Mouse (Mus musculus): Measurements from ENCODE around the gene Prtn3. TPM values are rescaled to one million over a fixed set of nuclear protein-coding genes. Genes with fewer than 3 reads are reported as not detected.
A peak's percentile ranks its signal among the peaks of the same experiment; 100 is the strongest.
"Not testable (repeated sequence)": the region's sequence is repeated elsewhere in the genome, so short reads cannot be mapped to it uniquely, and the experiment has no call there.

The Prtn3 gene
- polyA plus RNA-seq, 1 experiment from 2014 or later: 19.6 TPM

DNA sequence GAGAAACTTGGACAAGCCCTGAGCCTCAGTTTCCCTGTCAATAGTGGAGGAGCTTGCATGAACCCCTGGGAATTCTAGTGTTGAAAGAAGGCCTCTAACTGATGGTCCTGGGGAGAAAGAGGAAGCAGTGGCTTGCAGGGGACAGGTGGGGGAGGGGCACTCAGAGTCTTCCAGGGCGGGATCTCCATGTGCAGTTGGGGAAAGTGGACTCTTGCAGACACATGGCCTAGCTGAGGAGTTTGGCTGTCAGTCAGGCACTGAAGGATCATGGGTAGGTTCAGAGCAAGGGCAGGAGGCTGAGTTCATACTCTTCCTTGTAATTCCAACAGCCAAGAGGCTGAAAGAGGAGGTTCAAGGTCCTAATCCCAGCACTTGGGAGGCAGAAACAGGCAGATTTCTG is 2.9 kb downstream of the Prtn3 start:
- 64% methylated on average over 1 of the region's 1 CpGs for whole genome bisulfite sequencing

DNA sequence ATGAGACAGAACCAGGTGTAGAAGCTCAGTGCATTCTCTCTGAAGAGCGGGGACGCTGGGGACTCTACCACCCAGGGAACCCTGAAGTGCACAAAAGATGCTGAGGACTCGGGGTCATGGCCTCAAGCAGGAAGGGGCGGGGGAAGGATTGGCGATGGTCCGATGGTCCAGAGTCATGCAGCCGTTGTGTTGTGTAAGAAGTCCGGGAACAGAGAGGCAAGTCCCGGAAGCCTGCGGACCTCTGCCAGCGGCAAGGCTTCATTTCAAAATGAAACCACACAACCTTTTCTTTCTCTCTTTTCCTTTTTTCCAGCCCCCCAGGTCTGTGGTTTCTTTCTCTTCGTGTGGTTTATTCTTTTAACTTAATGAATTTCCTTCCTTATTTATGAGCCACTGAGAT is 3.5 kb downstream of the Prtn3 start:
- Histone ChIP-seq H3K4me3 (ENCODE audit: low read depth, low read length) (no peak overlapping the region), H3K4me1 (ENCODE audit: control insufficient read depth, insufficient read depth, low read length) (peaks cover 14% of the 10 kb centered on the region), H3K4me2 (ENCODE audit: low read depth, severe bottlenecking) (no peak overlapping the region), H3K9ac (ENCODE audit: low read length) (no peak overlapping the region), H3K9me3 (ENCODE audit: control insufficient read depth, low read length) (no peaks in the 10 kb centered on the region), H3K27ac (replicated peaks; ENCODE audit: low read depth, low read length) (no peak overlapping the region), H3K27me3 (ENCODE audit: control insufficient read depth, insufficient read depth, low read length) (0 out of 2 replicates have a peak, but pooled peaks cover 2% of the 10 kb centered on the region), H3K36me3 (ENCODE audit: control insufficient read depth, insufficient read depth, low read length) (no peaks in the 10 kb centered on the region)
- 61% methylated on average over 12 of the region's 12 CpGs for WGBS
- DNase-seq (ENCODE audit: low spot score) (no peak), ATAC-seq (ENCODE audit: insufficient number of reproducible peaks, low FRiP score, low TSS enrichment, low read depth) (no peak)

More for the DNA sequence above, 2.9 kb downstream of the Prtn3 start:
- ATAC-seq (ENCODE audit: insufficient number of reproducible peaks, low FRiP score, low TSS enrichment, low read depth) (no peak), DNase-seq (ENCODE audit: low spot score) (no peak)
- peaks cover 16% of the 10 kb centered on the region for H3K4me1 ChIP-seq (ENCODE audit: control insufficient read depth, insufficient read depth, low read length)
- no peak overlapping the region for H3K4me3 ChIP-seq (ENCODE audit: low read depth, low read length)
- no peak overlapping the region for H3K4me2 ChIP-seq (ENCODE audit: low read depth, severe bottlenecking)
- no peak overlapping the region for H3K27ac ChIP-seq (replicated peaks; ENCODE audit: low read depth, low read length)
- H3K9me3 ChIP-seq (ENCODE audit: control insufficient read depth, low read length): no peaks in the 10 kb centered on the region
- no peak overlapping the region for H3K9ac ChIP-seq (ENCODE audit: low read length)
- H3K27me3 ChIP-seq (ENCODE audit: control insufficient read depth, insufficient read depth, low read length): 0 out of 2 replicates have a peak, but pooled peaks cover 2% of the 10 kb centered on the region
- no peaks in the 10 kb centered on the region for H3K36me3 ChIP-seq (ENCODE audit: control insufficient read depth, insufficient read depth, low read length)

DNA sequence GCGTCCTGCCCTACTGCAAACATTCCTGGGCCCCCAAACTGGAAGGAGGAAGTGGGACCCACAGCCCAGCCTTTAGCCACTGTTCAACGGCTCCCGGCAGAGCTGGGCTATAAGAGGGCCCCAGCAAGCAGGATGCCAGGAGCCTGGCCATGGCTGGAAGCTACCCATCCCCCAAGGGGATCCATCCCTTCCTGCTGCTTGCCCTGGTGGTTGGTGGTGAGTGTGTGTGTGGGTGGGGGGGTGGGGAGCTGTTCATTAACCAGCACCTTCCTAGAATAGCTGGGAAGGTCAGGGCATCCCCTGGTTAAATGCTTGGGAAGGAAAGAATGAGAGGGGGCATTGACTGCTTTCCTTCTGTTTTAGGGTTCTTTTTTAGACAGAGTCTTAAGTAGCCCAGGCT is 5.3 kb downstream of the Prtn3 start:
- WGBS: 52% methylated on average over 3 of the region's 3 CpGs
- DNase-seq (ENCODE audit: low spot score) (no peak), ATAC-seq (ENCODE audit: insufficient number of reproducible peaks, low FRiP score, low TSS enrichment, low read depth) (no peak)
- no peak overlapping the region for H3K9ac ChIP-seq (ENCODE audit: low read length)
- no peaks in the 10 kb centered on the region for H3K36me3 ChIP-seq (ENCODE audit: control insufficient read depth, insufficient read depth, low read length)
- 0 out of 2 replicates have a peak, but pooled peaks cover 2% of the 10 kb centered on the region for H3K27me3 ChIP-seq (ENCODE audit: control insufficient read depth, insufficient read depth, low read length)
- no peak overlapping the region for H3K4me2 ChIP-seq (ENCODE audit: low read depth, severe bottlenecking)
- H3K4me3 ChIP-seq (ENCODE audit: low read depth, low read length): no peak overlapping the region
- H3K27ac ChIP-seq (replicated peaks; ENCODE audit: low read depth, low read length): no peak overlapping the region
- H3K9me3 ChIP-seq (ENCODE audit: control insufficient read depth, low read length): no peaks in the 10 kb centered on the region
- peaks cover 17% of the 10 kb centered on the region for H3K4me1 ChIP-seq (ENCODE audit: control insufficient read depth, insufficient read depth, low read length)

DNA sequence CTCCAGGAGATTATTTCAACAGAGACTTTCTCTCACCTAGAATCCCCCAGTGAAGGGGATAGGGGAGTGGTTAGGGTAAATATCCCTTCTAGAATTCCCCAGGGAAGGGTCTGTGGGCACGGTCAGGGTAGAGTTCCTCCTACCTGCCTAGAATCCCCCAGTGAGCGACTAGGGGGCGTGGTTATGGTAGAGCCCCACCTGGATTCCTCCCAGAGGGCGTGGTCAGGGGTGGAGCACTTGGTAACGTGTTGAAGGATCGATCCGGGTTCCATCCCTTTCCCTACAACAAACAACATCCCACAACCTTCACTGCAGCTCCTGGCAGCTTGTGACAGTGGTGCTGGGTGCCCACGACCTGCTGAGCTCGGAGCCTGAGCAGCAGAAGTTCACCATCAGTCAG is 6.4 kb downstream of the Prtn3 start:
- no peak overlapping the region for H3K4me2 ChIP-seq (ENCODE audit: low read depth, severe bottlenecking)

DNA sequence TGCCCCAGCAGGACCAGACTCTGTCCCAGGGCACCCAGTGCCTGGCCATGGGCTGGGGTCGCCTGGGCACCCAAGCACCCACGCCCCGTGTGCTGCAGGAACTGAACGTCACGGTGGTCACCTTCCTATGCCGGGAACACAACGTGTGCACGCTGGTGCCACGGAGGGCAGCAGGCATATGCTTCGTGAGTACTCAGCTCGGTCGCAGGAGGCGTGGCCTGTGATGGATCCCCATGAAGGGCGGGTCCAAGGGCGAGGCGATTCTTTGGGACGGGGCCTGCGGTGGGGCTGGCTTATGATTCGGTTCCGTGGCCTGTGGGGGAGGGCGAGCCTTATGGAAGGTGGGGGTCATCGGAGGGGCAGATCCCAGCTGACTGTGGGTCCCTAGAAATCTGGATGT is 7.7 kb downstream of the Prtn3 start:
- Histone ChIP-seq H3K36me3 (ENCODE audit: control insufficient read depth, insufficient read depth, low read length) (no peaks in the 10 kb centered on the region), H3K9me3 (ENCODE audit: control insufficient read depth, low read length) (no peaks in the 10 kb centered on the region), H3K27me3 (ENCODE audit: control insufficient read depth, insufficient read depth, low read length) (0 out of 2 replicates have a peak, but pooled peaks cover 2% of the 10 kb centered on the region), H3K4me1 (ENCODE audit: control insufficient read depth, insufficient read depth, low read length) (peaks cover 11% of the 10 kb centered on the region), H3K4me3 (ENCODE audit: low read depth, low read length) (no peak overlapping the region; the same call in 1 of the 2 replicates), H3K4me2 (ENCODE audit: low read depth, severe bottlenecking) (peak overlapping the region; percentile 30; the same call in 1 of the 2 replicates), H3K9ac (ENCODE audit: low read length) (no peak overlapping the region; the same call in 1 of the 2 replicates), H3K27ac (replicated peaks; ENCODE audit: low read depth, low read length) (no peak overlapping the region)
- ATAC-seq (ENCODE audit: insufficient number of reproducible peaks, low FRiP score, low TSS enrichment, low read depth) (no peak), DNase-seq (ENCODE audit: low spot score) (peak; percentile 49)
- 4% methylated on average over 22 of the region's 22 CpGs for WGBS

More for the DNA sequence above, 6.4 kb downstream of the Prtn3 start:
- no peak for ATAC-seq (ENCODE audit: insufficient number of reproducible peaks, low FRiP score, low TSS enrichment, low read depth)
- Histone ChIP-seq H3K27me3 (ENCODE audit: control insufficient read depth, insufficient read depth, low read length) (0 out of 2 replicates have a peak, but pooled peaks cover 2% of the 10 kb centered on the region), H3K4me1 (ENCODE audit: control insufficient read depth, insufficient read depth, low read length) (peaks cover 11% of the 10 kb centered on the region), H3K9me3 (ENCODE audit: control insufficient read depth, low read length) (no peaks in the 10 kb centered on the region), H3K36me3 (ENCODE audit: control insufficient read depth, insufficient read depth, low read length) (no peaks in the 10 kb centered on the region), H3K4me3 (ENCODE audit: low read depth, low read length) (no peak overlapping the region), H3K9ac (ENCODE audit: low read length) (no peak overlapping the region), H3K27ac (replicated peaks; ENCODE audit: low read depth, low read length) (no peak overlapping the region)
- 11% methylated on average over 9 of the region's 9 CpGs for WGBS
- no peak for DNase-seq (ENCODE audit: low spot score)

DNA sequence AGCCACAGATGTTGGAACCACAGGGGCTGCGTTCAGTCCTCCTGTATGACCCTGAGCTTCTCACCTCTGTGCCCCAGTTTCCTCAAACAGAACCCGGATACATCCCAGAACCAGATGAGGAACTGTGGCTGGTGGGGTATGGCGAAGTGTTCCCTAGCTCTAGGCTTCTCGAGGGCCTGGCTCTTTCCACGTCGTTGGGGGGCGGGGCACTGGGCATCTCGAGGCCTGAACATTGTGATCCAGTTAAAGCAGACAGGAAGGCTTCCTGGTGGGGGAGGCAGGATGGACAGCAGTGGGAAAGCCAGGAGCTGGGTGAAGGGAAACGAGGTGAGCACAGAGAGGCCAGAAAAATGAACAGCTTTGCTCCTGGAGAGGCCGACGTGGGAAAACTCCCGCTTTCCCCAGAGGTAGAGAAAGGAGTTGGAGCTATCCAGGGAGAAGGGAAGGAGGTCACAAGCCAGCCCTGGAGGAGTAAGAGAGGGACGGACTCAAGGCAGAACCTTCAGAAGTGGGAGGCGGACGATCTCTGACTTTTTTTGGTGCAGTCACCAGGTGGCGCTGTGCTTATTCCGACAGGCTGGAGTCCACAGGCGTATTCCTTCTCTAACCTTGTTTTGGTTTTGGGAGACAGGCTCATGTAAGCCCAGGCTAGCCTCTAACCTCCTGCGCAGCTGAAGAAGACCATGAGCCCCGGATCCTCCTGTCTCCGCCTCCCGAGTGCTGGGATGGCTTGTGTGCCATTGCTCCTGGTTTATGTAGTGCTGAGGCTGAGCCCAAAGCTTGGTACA is 9.2 kb downstream of the Prtn3 start:
- Histone ChIP-seq H3K36me3 (ENCODE audit: control insufficient read depth, insufficient read depth, low read length) (no peaks in the 10 kb centered on the region), H3K9me3 (ENCODE audit: control insufficient read depth, low read length) (no peaks in the 10 kb centered on the region), H3K27ac (replicated peaks; ENCODE audit: low read depth, low read length) (no peak overlapping the region), H3K4me3 (ENCODE audit: low read depth, low read length) (no peak overlapping the region), H3K9ac (ENCODE audit: low read length) (peak overlapping the region; percentile 13; the same call in 1 of the 2 replicates), H3K4me2 (ENCODE audit: low read depth, severe bottlenecking) (peak overlapping the region; percentile 15; the same call in 1 of the 2 replicates), H3K27me3 (ENCODE audit: control insufficient read depth, insufficient read depth, low read length) (0 out of 2 replicates have a peak, but pooled peaks cover 2% of the 10 kb centered on the region), H3K4me1 (ENCODE audit: control insufficient read depth, insufficient read depth, low read length) (peaks cover 11% of the 10 kb centered on the region)
- DNase-seq (ENCODE audit: low spot score) (peak; percentile 90), ATAC-seq (ENCODE audit: insufficient number of reproducible peaks, low FRiP score, low TSS enrichment, low read depth) (no peak; the same call in 1 of the 2 replicates)
- 16% methylated on average over 22 of the region's 22 CpGs for whole genome bisulfite sequencing

DNA sequence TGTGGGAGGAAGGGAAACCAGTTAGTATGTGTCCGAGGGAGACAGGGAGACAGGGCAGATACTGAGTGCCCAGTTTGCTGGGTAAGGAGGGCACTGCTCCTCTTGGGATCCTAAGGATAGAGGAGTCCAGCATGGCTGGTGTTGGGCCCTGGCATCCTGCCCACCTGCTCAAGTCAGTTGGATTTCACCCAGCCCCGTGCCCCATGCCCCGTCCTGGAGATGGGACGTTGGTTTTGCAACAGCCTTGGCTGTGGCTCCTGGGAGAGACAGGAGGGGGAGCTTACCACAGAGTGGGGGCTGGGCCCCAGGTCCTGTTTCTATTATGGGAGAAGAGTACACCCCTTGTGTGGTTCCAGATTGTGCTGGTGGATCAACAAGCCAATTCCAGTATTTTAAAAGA is 10.2 kb downstream of the Prtn3 start:
- Histone ChIP-seq H3K4me3 (ENCODE audit: low read depth, low read length) (no peak overlapping the region), H3K27me3 (ENCODE audit: control insufficient read depth, insufficient read depth, low read length) (0 out of 2 replicates have a peak, but pooled peaks cover 2% of the 10 kb centered on the region), H3K9ac (ENCODE audit: low read length) (no peak overlapping the region), H3K4me1 (ENCODE audit: control insufficient read depth, insufficient read depth, low read length) (peaks cover 11% of the 10 kb centered on the region), H3K27ac (replicated peaks; ENCODE audit: low read depth, low read length) (no peak overlapping the region), H3K36me3 (ENCODE audit: control insufficient read depth, insufficient read depth, low read length) (no peaks in the 10 kb centered on the region), H3K9me3 (ENCODE audit: control insufficient read depth, low read length) (no peaks in the 10 kb centered on the region), H3K4me2 (ENCODE audit: low read depth, severe bottlenecking) (no peak overlapping the region)
- 72% methylated on average over 4 of the region's 4 CpGs for WGBS
- ATAC-seq (ENCODE audit: insufficient number of reproducible peaks, low FRiP score, low TSS enrichment, low read depth) (no peak), DNase-seq (ENCODE audit: low spot score) (no peak)

DNA sequence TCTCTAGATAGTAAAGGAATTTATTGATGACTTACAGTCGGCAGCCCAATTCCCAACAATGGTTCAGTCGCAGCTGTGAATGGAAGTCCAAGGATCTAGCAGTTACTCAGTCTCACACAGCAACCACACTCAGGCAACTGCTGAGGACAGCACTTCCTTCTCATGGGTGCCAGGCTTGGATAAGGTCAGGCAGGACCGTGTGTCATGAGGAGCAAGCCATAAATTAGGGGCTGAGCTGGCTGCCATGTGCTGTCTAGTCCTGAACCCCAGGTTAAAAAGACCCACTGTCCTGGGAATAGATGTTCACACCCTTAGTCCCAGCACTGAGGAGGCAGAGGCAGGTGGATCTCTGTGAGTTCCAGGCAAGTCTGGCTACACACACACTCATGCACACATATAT is 10.7 kb downstream of the Prtn3 start:
- H3K36me3 ChIP-seq (ENCODE audit: control insufficient read depth, insufficient read depth, low read length); H3K27ac ChIP-seq (replicated peaks; ENCODE audit: low read depth, low read length); ATAC-seq (ENCODE audit: insufficient number of reproducible peaks, low FRiP score, low TSS enrichment, low read depth); H3K4me3 ChIP-seq (ENCODE audit: low read depth, low read length); DNase-seq (ENCODE audit: low spot score); H3K9me3 ChIP-seq (ENCODE audit: control insufficient read depth, low read length); H3K4me2 ChIP-seq (ENCODE audit: low read depth, severe bottlenecking); H3K9ac ChIP-seq (ENCODE audit: low read length); H3K27me3 ChIP-seq (ENCODE audit: control insufficient read depth, insufficient read depth, low read length): not testable (repeated sequence)
- peaks cover 11% of the 10 kb centered on the region for H3K4me1 ChIP-seq (ENCODE audit: control insufficient read depth, insufficient read depth, low read length)
- WGBS: 69% methylated on average over 2 of the region's 3 CpGs

Measured in limb, embryonic 11.5 days (tissue).